Mouse (Mus musculus): ENCODE measurements around the gene Gse1.

Gse1 gene

DNA sequence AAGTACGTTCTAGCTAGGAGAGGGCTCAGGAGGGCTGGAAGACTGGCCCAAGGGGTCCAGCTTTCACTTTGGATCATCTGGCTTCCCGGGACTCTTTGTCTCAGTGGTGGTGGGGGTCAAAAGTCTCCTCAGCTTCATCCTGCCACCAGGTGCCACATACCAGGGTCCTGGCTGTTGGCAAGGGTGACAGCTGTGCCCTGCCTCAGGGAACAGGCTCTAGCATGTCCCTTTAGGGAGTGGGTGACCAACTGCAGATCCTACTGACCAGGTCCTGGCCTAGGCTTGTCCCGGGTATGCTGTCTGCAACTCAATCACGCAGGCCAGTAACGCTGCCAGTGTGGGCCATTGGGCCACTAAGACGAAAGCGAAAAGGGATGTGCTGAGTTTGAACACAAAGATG, 15.7 kb upstream of the Gse1 start:
- CTCF ChIA-PET = no interaction called here

DNA sequence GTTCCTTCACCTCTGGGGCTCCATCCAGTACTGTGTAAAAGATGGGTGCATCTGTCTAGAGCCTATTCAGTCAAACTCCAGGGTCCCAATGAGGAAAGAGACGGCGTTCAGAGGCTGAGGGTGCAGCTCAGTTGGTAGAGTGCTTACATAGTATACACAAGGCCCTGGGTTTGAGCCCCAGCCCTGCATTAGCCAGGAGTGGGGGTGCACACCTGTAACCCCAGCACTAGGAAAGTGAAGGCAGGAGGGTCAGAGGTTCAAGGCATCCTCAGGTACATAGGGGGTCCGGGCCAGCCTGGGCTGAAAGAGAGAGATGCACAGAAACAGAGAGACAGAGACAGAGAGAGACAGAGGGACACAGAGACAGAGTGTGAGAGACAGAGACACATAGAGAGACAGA, 15.0 kb upstream of the Gse1 start:
- CTCF ChIA-PET = no interaction called here

DNA sequence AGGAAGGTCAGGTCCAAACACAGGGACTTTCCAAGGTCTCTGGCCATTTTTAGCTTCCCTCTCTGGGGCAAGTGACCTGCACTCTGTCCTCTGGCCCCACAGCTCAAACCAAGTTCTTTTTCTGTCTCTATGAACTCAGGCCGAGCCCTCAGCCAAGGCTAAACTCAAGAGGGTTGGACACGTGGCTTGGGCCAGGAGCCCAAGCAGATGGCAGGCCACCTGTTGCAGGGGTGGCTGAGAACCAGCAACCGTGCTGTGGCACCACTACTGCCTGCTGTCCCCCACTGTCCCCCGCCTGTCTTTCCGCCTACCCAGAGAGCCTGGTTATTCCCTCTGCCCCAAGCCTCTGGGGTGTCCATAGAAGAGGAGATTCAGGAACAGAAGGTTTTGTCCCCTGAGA, 14.3 kb upstream of the Gse1 start:
- CTCF ChIA-PET = interaction anchor here (0.6 kb wide), 1 partner anchor 36 kb away, joined by 3 read pairs; no protein-coding TSS in a partner anchor

DNA sequence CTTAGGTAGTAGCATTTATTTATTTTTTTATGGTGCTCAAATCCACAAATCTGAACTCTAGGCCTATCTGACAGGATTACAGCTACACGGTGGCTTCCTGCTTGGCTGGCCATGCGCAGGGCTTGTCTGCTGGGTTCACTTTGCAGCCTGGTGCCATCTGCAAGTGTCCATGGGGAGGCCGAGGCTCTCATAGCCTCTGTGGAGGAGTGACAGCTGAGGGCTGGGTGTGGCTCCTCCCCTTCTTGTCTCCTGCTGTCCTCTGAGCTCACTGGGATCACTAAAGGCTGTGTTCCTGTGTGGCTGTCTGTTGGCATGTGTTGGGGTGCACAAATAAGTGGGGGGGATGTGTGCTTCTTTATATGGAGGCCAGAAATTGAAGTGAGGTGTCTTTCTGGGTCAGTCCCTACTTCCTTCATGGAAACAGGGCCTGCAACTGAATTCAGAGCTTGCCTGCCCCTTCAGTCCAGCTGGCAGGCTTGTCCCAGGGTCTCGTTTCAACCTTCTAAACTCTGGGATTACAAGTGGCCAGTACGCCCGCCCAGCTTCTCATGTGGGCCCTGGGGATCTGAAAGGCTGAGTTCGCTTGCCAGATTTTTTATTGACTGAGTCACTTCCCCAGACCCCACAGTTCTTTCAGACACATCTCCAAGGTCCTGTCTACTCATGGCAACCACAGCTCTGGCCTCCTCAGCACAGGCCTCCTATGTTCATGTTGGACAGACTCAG, 12.7 kb upstream of the Gse1 start:
- CTCF ChIA-PET = no interaction called here

DNA sequence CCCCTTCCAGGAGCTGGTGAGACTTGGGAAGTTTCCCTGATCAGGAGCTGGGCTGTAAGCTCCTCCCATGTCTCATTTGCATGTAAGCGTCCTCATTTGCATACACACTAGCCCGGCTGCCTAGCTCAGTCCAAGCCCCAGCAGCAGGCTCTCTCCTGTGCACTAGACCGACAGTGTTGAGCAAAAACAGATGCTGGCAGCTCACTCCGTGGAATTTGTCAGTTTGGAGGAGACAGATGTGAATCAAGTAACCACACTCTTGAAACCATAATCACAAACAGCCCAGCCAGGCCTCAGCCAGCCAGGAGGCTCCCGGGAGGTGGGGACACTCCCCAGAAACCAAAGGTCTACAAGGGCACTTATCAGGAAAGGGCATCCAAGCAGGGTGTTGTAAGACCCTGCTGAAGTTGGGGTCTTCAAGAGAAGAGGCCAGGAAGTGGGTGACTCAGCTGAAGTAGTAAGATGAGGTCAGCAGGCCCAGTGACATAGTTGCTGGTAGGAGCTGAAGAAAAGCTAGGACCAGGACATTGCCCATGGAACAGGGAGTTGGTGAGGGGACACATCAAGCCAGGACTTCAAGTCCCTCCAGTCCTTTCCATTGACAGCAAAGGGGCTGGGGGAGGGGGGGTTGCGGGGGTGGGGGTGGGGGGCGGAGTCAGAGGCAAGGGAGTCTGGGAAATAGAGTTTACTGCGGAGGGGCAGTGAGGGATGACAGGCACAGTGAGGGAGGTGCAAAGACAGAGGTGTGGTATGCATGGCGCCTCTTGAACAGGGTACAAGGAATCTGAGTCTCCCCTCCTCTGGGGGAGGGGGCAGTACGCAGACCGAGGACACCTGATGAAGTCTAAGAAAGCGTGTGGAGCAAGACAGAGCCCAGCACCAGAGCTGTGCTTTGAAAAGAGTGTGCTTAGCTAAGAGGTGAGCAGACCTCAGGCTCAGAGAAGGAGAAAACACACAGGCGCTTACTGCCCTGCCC, 11.1 kb upstream of the Gse1 start:
- CTCF ChIA-PET = no interaction called here

DNA sequence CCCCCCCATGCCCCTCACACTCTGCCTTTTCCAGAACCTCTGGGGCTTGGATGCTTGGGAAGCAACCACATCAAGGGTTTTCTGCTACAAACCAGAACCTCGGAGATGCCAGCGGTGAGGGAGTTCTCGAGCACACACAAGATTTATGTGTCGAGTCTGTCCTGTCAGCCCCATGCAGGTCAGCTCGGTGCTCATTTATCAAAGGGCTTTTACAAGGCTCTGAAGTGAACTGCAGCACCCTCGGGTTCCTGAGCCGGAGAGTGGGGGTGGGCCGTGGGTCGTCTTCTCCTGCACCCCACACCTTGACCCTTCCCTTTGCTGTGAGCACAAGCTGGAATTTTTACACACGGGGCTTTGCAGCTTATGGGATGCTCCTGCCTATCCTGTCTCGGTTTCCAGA, 5.7 kb upstream of the Gse1 start:
- CTCF ChIA-PET = no interaction called here

DNA sequence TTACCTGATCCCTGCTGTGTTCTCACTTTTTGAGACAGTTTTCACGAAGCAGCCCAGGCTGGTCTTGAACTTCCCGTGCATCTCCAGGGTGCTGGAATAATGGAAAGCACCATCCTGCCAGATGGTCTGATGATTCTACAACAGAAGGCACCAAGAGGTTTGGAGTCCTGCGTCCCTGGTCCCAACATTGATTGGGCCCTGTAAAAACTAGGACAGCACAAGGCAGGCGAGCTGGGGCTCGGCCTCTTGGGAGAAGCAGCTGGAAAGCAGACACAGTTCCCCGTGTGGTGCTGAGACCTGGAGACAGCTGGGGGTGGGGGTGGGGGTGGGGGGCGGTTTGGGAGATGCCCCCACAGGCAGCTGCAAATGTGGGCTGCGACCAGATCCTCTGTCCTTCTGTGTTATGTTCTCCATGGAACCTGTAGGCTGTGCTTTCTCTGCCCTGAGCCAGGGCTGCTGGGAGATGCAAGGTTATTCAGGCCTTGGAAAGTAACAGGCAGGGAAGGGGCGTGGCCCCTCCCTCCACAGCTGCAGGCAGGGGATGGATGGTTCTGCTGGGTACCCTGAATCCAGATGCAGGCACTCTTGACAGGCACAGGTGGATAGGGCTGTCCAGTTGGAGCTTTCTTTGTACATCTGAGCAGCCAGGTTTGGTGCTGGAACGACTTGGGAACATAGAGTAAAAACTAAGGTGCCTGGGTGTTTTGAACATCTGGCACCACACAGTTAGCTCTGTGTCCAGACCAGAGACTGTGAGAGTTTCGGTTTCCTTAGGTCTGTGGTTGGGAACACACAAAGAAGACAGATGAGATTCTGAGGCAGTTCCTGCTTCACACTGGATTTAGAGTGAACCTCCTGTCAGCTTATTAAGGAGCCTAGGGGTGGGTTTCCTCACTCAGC, 3.5 kb upstream of the Gse1 start:
- CTCF ChIA-PET = no interaction called here

DNA sequence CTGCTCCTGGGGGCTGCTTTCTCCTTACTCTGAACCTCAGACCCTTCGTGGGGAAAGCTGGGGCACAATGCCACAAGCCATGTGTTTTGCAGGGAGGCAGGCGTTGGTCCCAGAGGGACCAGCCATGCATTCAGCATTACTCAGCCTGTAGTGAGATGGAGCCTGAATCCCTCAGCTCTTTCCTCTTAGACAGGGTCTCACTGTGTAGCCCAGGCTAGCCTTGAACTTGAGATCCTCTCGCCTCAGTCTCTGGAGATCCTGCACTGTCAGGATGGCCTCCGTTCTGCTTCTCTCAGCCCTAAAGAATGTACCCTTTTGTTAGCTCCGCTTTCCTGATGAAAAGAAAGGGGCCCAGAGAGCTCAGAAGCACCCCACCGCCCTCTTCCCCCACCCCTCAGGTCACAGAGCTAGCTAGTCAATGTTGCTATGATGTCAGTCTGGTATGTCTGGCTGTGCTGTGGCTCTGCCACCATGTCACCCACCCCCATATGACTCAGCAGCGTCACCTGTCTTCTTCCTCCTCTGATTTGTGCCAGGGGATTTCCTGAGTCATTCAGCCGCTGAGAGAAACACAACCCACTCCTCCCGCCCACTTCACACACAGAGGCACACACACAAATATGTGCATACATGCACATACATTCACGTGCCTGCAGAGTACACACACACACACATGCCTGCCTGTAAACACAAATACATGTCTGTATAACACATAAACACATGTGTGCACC, 2.7 kb upstream of the Gse1 start:
- CTCF ChIA-PET = no interaction called here

DNA sequence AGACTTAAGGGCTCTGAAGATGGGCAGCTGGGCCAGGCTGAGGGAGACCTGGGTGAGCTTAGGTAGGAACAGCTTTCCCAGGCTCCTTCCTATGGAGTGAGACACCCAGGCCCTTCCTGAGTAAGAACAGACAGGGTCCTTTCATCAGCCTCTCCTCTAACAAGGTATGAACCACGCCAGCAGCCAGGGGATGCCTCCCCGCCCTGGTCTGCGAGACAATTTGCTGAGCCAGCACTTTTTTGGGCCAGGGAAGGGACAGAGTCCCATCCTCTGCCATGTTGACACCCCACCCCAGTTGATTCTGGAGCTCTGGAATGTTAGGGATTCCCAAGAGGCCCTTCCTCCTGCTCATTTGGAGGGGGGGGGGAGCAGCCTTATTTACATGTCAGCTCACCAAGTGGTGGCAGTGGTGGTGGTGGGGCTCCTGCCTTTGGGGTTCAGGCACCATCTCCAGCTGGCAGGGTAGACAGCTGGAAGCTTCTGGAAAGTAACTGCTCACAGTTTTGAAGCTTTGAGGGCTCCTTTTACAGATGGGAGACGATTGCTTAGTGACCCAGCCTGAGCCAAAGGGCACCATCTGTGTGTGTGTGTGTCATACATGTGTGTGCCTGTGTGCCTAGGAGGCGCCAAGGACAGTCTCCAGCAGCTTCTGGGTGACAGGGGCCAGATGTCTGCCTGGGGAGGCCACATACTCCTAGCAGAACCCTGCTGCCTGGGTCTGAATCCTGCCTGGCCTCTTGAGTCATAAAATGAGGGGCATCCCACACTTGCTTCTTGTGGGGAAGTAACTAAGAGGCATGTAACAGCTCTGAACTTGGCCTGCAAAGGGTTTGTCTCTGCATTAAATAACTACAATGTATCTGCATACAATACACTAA, 1.3 kb upstream of the Gse1 start:
- CTCF ChIA-PET = no interaction called here

DNA sequence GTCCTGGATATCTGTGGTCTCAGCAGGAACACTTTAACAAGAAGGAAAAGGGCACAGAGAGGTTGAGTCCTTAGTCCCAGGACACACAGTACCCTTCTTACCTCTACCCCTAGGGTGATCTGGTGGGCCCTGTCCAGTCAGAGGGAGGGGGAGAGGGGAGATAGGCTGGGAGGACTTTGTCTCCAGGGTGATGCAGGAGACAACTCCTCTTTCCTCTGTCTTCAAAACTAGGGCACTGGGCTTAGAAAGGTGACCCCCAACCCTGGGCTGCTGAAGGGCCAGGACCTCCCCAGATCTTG, 729 bp upstream of the Gse1 start:
- CTCF ChIA-PET = no interaction called here

DNA sequence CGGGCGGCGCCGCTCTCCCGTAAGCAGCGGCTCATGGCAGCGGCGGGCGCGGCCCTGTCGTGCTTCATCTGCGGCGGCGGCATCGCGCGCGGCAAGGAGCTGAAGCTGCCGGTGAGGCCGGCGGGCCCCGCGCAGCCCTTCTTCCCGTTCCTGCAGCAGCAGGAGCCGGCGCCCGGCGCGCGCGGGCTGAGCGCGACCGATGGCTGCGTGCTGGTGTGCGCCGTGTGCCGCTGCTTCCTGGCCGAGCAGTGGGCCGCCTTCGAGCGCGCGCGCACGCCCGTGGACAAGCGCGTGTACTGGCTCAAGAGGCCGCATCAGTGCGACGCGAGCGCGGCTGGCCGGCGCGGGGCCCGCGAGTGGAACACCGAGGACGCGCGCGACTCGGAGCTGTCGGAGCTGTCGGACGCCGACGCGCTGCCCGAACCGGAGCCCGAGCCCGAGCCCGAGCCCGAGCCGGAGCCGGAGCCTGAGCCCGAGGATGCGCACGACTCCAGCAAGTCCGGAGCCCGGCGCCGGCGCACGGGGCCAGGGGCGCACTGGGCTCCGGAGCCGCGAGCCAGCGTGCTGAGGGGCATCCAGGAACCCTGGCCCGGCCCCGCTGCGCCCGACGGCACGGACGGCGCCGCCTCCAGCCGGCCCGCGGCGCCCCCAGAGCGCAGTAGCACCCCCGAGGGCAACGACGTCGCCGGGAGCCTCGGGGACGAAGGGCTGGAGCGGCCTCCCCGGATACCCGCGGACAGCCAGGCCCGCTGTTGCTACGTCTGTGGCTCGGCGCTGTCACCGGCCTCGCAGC, 721 bp downstream of the Gse1 start:
- CTCF ChIA-PET = interaction anchor here (0.6 kb wide), 1 partner anchor 37 kb away, joined by 7 read pairs; no protein-coding TSS in a partner anchor

DNA sequence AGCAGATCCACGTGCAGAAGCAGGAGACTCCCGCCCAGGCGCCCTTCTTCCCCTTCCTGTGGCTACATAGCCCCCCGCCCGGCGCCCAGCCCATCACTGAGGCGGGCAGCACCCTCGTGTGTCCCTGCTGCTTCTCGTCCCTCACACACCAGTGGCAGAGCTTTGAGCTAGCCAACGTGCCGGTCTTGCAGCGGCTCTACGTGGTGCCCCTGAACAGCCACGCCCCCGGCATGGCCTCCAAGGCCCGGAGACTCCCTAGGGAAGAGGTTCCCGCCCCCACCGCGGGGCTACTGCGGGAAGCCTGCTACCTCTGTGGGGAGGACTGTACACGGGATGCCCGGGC, 1.3 kb downstream of the Gse1 start:
- CTCF ChIA-PET = no interaction called here

DNA sequence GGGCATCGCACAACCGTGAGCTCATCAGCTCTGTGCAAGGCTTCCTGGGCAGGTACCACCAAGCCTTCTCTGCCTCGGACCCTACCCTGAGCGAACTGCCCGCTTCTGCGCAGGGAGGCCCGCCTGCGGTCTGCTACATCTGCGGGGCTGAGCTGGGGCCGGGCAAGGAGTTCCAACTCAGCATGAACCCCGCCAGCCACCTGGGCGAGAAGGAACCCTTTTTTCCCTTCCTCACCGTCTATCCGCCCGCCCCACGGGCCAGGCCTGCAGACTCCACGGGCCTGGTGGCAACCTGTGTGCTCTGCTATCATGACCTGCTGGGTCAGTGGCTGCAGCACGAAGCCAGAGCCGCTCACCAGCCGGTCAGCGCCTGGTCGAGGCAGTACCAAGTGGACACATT, 1.8 kb downstream of the Gse1 start:
- CTCF ChIA-PET = no interaction called here

DNA sequence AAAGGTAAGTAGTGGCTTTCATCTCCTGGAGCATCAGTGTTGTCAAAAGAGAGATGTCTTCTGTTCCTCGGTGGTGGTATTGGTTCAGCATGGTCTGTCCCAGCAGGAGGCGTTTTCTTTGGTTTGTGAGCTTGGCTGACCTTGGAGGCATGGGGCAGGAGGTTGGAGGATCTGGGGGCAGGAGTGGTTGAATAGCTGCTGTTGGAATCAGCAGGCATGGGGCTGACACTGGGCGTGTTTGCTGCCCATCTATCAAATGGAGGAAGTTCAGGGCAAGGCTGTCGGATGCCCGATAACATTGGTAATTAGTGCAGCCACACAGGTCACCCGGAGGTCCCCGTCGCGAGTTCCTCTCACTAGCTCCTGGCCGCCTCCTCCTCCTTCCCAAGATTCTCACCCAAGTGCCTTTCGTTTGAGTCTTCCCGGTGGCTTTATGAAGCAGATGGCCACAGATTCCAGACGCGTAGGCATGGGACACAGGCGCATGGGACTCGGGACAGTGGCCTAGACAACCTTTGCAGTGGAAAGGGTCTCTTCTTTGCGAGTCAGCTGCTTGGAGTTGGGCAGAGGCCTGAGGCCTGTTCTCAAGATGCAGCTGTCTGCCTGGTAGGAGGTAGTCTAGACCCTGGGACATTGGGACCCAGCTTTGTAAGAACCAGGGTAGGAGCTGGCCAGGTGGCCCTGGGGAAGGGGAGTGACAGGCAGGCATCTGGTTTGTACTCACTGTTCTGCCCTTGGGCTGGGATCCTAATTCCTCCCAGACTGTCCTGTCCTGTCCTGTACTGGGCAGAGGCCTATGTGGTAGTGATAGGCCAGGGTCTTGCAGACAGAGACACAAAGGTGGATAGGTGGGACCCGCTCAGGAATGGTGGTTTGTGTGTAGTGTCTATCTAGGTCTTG, 2.7 kb downstream of the Gse1 start:
- CTCF ChIA-PET = no interaction called here

DNA sequence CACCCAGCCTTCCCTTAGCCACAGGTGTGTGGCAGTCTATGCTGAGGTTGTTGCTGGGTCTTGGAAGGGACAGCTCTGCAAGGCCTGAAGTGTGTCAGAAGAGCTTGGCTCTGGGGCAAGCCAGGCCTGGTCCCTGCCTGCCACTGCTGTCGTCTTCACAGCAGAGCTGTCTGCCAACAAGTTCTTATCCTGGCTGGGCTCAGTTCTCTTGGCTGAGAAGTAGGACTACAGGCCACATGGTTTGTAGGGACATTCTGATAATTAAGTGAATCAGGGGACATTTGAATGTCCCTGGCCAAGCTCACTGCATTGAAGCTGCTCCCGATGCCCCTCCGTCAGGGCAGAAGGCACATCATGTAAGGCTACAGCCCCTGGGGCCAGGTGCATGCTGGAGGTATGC, 3.6 kb downstream of the Gse1 start:
- CTCF ChIA-PET = no interaction called here

DNA sequence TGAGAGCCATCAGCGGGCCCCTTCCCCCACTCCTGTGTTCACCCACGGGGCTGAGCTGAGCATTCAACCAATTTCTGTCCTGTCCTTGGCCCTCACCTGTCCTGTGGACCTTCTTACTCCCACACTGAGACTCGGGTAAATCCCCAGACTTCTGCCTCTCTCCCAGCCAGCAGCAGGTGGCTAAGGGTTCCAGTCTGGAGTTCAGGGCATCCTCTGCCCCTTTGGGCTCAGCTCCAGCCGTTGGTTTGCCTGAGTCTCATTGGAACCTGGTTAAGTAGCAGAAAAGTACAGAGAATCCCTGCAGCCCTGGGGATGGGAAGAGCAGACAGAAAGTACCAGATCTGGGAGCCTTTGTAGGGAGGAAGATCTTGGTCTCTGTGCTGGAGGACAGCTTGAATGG, 4.1 kb downstream of the Gse1 start:
- CTCF ChIA-PET = no interaction called here

DNA sequence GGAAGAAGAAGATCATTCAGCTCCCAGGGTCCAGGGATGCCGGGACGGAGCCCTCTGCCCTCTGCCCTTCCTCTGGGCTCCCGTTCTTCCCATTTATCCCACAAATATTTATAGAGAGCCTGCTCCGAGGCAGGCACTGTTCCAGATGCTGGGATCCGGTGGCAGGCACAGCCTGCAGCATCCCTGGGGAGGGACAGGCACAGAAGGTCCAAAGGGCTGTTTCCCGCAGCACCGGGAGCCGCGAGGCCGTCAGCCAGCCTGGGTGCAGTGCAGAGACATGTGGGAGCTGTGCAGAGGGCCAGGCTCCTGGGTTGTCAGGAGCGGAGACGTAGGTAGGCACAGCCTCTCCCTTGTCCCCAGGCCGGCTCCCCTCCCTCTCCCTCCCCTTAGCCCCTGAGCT, 4.7 kb downstream of the Gse1 start:
- CTCF ChIA-PET = interaction anchor here (0.6 kb wide), 1 partner anchor 161 kb away, joined by 6 read pairs; no protein-coding TSS in a partner anchor

DNA sequence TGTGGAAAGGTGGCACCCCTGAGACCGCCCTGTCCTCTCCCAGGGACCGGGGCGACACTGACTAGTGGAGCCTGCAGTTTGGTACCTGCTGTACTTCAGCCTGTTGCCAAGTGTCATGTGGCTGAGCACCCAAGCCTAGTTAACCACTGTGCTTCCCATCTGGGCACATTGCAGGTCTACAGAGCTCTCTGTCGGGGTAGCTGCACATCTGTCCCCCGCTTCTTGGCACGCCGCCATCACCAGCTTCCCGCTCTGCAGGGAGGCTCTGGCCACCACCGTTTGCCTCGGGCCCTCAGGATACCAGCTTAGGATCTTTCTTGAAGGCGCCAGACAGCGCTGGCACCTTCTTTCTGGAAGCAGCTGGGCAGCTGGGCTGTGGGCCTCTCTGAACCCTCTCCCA, 6.2 kb downstream of the Gse1 start:
- CTCF ChIA-PET = no interaction called here

DNA sequence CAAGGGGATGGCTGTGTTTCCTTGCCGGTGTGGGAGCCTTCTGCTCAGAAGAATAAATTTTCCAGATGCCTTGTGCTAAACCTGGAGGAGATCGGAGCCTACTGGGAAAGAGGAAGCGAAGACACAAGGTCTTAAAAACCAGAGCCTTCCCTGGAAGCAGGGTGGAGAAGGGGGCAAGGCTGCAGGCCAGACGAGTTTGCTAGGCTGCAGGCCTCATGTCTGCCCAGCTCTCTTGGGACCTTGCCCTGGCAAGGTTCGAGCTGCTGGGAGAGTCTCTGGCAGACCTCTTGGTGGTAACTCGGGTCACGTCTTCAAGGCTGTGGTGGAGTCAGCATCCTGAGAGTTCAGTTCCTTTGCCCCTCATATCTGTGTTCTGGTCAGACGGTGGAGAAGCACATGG, 6.6 kb downstream of the Gse1 start:
- CTCF ChIA-PET = no interaction called here
